Mouse (Mus musculus) inflammation-experienced regulatory T-cells (primary cell): Measurements from ENCODE around the gene Ppp2r5b. TPM values are rescaled to one million over a fixed set of nuclear protein-coding genes. Genes with fewer than 3 reads are reported as not detected.

Source experiments
- polyA plus RNA-seq, 2 experiments: library from polyadenylated mRNA; unstranded; fragments of 100-300 nt; shearing (Covaris generic); gene quantifications; one replicate each; pipeline ENCODE4 v1.2.1; 2017

Gene Ppp2r5b
- 10 to 100 TPM; 21.9 to 26.7 TPM for polyA plus RNA-seq

DNA sequence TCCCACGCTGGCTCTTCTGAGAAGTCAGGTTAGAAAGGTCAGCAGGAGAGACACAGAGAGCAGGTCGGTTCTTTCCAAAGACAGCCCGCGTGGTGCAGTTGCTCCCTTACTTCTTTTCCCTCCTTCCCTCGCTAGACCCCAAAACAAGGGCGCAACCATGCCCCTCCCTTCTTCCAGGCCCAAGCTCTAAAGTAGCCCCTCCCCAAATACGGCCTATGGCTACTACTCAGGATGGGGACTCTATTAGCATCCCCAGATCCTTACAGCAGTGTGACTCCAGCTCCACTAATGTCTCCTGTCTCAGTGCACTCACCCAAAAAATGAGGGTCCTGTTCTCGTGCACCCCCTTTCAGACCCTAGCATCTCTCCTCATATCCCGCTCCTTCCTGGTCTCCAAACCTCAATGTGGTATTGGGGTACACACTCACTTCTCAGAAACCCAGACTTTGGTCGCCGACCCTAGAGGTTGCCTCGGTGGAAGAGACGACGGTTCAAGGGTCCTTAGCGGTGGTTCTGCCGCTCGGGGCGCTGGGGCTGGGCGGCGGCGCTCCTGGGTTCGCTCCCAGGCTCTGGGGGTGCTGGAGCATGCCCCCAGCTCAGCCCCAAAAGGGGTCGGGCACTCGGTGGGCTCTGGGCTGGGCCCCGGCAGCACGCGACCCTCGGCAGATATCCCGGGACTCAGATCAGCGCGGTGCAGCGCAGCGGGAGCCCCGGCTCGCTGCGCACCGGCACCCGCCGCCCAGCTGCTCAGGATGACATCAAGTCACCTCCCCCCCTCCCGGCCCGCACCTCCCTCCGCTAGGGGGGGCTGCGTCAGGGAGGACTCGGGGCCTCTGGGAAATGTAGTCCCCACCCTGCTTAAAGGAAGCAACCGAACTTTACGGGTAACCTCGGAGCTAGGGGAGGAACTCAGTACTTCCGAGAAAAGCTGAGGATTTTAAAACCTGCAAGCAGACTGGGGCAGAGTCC is at the start of gene Ppp2r5b:
TSS of gene Ppp2r5b (minus strand) at position 789 of the 969 bp plus-strand sequence.

DNA sequence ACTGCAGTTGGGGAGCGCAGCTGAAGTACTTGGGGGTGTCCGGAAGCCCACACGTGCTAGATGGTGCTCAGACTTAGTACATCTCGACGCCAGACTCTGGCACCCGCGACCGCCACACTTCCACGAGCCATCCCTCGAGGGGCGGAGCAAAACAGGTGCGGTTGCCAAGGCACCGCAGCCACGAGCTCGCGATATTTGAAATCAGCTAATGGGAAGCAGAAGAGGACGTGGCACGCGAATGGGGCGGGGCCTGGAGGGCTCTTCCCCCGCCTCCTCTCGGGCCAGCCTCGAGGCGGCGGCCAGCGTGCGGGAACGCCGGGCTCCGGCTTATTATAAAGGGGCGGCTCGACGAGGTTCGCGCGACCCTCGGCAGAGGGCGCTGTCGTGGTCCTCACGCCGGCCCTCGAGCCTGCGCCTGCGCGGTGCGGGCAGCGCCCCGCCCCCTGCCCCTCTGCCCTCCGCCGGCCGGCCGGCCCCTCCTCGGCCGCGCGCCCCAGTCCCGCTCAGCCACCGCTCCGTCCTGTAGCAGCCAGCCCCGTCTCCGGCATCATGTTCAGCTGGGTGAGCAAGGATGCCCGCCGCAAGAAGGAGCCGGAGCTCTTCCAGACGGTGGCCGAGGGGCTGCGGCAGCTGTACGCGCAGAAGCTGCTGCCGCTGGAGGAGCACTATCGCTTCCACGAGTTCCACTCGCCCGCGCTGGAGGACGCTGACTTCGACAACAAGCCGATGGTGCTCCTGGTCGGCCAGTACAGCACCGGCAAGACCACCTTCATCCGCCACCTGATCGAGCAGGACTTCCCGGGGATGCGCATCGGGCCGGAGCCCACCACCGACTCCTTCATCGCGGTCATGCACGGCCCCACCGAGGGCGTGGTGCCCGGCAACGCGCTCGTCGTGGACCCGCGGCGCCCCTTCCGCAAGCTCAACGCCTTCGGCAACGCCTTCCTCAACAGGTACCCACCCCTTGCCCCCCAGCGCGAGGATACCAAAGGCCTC is 41.1 kb upstream of the Ppp2r5b start, which contains the start of gene Ehd1:
TSS of gene Ehd1 (plus strand) at position 300 of the 996 bp plus-strand sequence.

DNA sequence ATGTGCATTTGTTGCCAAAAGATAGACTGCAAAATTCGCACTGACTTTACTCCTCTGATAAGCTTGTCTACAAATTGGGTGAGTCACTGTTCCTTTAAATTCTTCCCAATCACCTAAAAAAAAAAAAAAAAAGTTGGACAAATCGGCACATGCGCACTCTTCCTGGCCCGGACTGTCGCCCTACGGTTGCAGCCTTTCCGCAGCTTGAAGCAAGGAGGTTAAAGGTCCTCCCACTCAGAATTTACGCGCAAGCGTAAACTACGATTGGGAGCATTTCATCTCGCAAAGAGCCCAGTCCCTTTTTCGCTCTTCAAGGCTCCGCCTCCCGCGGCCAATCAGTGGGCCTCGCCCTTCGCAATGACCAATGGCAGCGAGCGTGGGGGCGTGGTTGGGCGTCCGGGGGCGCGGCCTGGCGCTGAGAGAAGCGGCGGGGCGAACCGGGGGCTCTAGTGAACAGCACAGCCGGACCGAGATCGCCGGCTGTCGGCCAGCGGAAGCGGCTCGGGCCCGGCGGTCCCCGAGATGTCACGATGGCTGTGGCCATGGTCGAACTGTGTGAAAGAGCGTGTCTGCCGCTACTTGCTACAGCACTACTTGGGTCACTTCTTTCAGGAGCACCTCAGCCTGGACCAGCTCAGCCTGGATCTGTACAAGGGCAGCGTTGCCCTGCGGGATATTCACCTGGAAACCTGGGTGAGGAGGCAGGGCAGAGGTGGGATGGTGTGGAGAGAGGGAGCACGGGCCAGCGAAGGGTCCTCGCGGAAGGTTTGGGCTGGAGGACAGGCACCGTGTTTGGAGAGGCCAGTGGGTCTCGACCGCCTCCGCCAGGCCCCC is 5.8 kb upstream of the Ppp2r5b start, which contains the start of gene Atg2a:
TSS of gene Atg2a (plus strand) at position 395 of the 834 bp plus-strand sequence.

DNA sequence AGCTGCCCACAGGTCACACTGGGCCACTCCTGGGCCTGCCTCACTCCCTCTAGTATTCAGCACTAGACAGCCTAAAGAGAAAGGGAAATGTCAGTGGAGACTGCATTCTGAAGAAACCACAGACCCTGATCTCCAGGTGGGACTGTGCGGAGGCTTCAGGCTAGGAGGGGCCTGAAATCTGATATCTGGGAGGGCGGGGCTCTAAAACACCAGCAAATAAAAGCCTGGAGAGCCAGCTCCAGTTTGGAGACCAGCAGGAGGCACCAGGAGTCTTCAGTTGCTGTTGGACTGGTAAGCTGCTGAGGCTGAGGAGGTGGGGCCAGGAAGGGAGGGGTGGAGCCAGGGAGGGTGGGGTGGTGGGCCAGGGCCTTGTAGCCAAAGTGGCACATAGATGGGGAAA is 9.5 kb downstream of the Ppp2r5b start, which contains the start of gene Gpha2:
TSS of gene Gpha2 (plus strand) at position 246 of the 400 bp plus-strand sequence.

DNA sequence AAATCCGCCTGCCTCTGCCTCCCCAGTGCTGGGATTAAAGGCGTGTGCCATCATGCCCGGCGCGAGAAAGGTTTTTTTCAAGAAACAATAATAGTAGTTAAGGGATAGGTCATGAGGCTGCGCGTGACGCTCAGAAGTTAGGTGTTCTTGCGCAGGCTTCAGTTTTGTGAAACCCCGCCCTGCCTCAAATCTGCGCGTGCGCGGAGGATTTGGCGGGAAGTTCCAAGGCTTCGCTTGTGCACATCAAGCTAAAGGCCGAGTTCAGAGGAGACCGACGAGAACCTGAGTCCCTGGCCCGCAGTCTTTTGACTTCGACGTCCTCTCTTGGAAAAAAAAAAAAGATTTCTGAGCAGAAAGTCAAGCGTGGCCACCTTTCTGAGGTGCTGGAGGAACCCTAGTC is 51.5 kb downstream of the Ppp2r5b start, which contains the start of gene Majin:
TSS of gene Majin (plus strand) at position 258 of the 400 bp plus-strand sequence.

Other genes starting within 250 kb of the Ppp2r5b start
- gene Slc22a20, start 249.7 kb downstream of the Ppp2r5b start, polyA plus RNA-seq, result under 1 TPM in 1 of 2 experiments, not detected in 1; 0.89 TPM
- gene Capn1, start 220.0 kb downstream of the Ppp2r5b start, polyA plus RNA-seq, result 10 to 100 TPM; 64.1 to 70.3 TPM
- 10 to 100 TPM; 48.2 to 68.1 TPM for gene Syvn1, start 189.3 kb downstream of the Ppp2r5b start, polyA plus RNA-seq
- gene Mrpl49, start 178.1 kb downstream of the Ppp2r5b start, polyA plus RNA-seq, result 10 to 100 TPM; 37.1 to 49.2 TPM
- 100 to 1,000 TPM; 732 to 759 TPM for gene Fau, start 178.0 kb downstream of the Ppp2r5b start, polyA plus RNA-seq
- gene Znhit2, start 174.7 kb downstream of the Ppp2r5b start, polyA plus RNA-seq, result 10 to 100 TPM; 35.7 to 43.9 TPM
- gene Tm7sf2, start 167.5 kb downstream of the Ppp2r5b start, polyA plus RNA-seq, result 10 to 100 TPM; 14.2 to 15.2 TPM
- gene Vps51, start 158.6 kb downstream of the Ppp2r5b start, polyA plus RNA-seq, result 100 to 1,000 TPM in 1 of 2 experiments, 10 to 100 TPM in 1; 79.1 to 114 TPM
- gene Tmem262, start 155.8 kb downstream of the Ppp2r5b start, polyA plus RNA-seq, result 1 to 10 TPM in 1 of 2 experiments, not detected in 1; 2.5 TPM
- gene Gm28374, start 153.6 kb downstream of the Ppp2r5b start, polyA plus RNA-seq, result under 1 TPM; 0.68 to 0.80 TPM
- 10 to 100 TPM; 47.3 to 48.0 TPM for gene Zfpl1, start 150.9 kb downstream of the Ppp2r5b start, polyA plus RNA-seq
- gene Cdca5, start 150.9 kb downstream of the Ppp2r5b start, polyA plus RNA-seq, result 1 to 10 TPM in 1 of 2 experiments, not detected in 1; 1.9 TPM
- gene AC131692.1, start 141.5 kb downstream of the Ppp2r5b start, polyA plus RNA-seq, result 1 to 10 TPM in 1 of 2 experiments, not detected in 1; 1.3 TPM
- gene Naaladl1, start 130.1 kb downstream of the Ppp2r5b start, polyA plus RNA-seq, result 1 to 10 TPM in 1 of 2 experiments, under 1 TPM in 1; 0.14 to 1.2 TPM
- gene Sac3d1, start 117.2 kb downstream of the Ppp2r5b start, polyA plus RNA-seq, result 10 to 100 TPM; 17.7 to 37.8 TPM
- gene Snx15, start 107.6 kb downstream of the Ppp2r5b start, polyA plus RNA-seq, result 10 to 100 TPM; 29.5 to 41.7 TPM
- gene Batf2, start 94.9 kb downstream of the Ppp2r5b start, polyA plus RNA-seq, result not detected
- 10 to 100 TPM; 18.3 to 30.3 TPM for gene Arl2, start 94.3 kb downstream of the Ppp2r5b start, polyA plus RNA-seq
- 1 to 10 TPM in 1 of 2 experiments, not detected in 1; 1.2 TPM for gene Majin, start 51.5 kb downstream of the Ppp2r5b start, polyA plus RNA-seq
- not detected for gene Gpha2, start 9.5 kb downstream of the Ppp2r5b start, polyA plus RNA-seq
- gene Atg2a, start 5.8 kb upstream of the Ppp2r5b start, polyA plus RNA-seq, result 10 to 100 TPM; 23.5 to 31.5 TPM
- 10 to 100 TPM; 22.3 to 27.6 TPM for gene Ehd1, start 40.9 kb upstream of the Ppp2r5b start, polyA plus RNA-seq
- gene Cdc42bpg, start 70.6 kb upstream of the Ppp2r5b start, polyA plus RNA-seq, result under 1 TPM; 0.11 to 0.46 TPM
- 10 to 100 TPM; 48.2 to 74.8 TPM for gene Men1, start 99.1 kb upstream of the Ppp2r5b start, polyA plus RNA-seq
- 100 to 1,000 TPM; 153 to 184 TPM for gene Map4k2, start 105.3 kb upstream of the Ppp2r5b start, polyA plus RNA-seq
- gene Sf1, start 127.8 kb upstream of the Ppp2r5b start, polyA plus RNA-seq, result 100 to 1,000 TPM; 262 to 306 TPM
- gene Pygm, start 148.5 kb upstream of the Ppp2r5b start, polyA plus RNA-seq, result 1 to 10 TPM; 3.0 to 3.4 TPM
- gene Rasgrp2, start 163.5 kb upstream of the Ppp2r5b start, polyA plus RNA-seq, result 100 to 1,000 TPM; 141 to 333 TPM
- under 1 TPM; 0.28 to 0.58 TPM for gene Nrxn2, start 182.9 kb upstream of the Ppp2r5b start, polyA plus RNA-seq